Mouse (Mus musculus) G1E (cell line): ENCODE measurements around the gene Mospd3.

Experiments
- CTCF ChIP-seq: IDR thresholded peaks from 2 replicates; pipeline ENCODE4 v1.5.1; 2012; ENCODE audit warnings: low read depth, low read length, inconsistent platforms, mixed read lengths
- GATA1 ChIP-seq: IDR thresholded peaks from 2 replicates; pipeline ENCODE4 v1.6.1; 2012; ENCODE audit warnings: borderline replicate concordance, low read length, inconsistent platforms, mixed read lengths

GRCm38 (mm10) chr5:137610056-137610455, 9.2 kb upstream of the Mospd3 start:
- TF ChIP-seq CTCF, result no peak
- no peak for TF ChIP-seq GATA1
